Mouse (Mus musculus): Measurements from ENCODE around the gene Cd164.

Cd164 gene

GRCm38 (mm10) chr10:41500941-41501340 lies 18.3 kb upstream of the Cd164 start:
- DNase-seq (ENCODE audit: extremely low spot score) = no peak

DNA sequence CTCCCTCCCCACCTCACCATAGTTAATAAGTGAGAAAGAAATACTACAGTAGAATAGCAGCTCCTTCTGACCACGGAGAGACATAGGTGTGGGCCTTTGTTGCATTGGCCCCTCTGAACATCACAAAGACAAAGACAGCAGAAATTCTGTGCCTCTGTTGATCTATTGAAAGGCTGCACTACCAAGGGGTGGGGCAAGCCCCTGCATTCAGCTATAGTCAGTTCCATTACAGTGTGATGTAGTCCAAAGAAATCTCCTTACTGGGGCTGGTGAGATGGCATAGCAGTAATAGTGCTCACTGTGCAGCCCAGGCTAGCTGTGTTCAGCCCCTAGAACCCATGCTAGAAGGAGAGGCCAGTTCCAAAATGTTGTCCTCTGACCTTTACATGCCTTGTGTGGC lies 14.2 kb upstream of the Cd164 start:
- no peak for DNase-seq (ENCODE audit: extremely low spot score)

DNA sequence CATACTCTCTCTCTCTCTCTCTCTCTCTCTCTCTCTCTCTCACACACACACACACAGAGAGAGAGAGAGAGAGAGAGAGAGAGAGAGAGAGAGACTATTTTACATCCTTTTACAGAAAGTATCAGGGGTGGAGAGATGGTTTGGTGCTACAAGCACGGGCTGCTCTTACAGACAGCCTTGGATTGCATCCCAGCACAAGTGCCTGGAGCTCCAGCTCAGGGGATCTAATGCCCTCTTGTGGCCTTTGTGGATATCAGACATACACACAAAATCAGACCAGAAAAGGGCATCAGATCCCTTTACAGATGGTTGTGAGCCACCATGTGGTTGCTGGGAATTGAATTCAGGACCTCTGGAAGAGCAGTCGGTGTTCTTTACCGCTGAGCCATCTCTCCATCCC lies 13.8 kb upstream of the Cd164 start:
- peak; percentile 65 for DNase-seq (ENCODE audit: extremely low spot score)

DNA sequence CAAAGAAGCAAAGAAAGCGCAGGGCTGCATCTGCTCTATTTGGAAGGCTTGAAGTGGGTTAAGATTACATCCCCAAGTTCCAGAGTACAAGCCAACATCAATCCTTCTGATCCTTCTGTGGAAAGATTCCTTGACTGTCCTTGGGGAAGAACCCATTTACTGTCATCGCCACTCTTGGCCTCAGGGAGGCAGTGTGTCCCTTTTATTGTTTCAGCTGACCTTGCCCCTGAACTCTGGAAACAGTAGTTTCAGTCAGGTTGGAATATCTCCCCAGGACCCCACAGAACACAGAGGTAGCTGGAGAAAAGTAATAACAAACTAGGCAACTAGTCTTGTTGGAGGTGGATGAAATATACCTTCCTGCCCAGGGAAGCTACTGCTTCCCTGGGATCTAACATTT lies 10.1 kb upstream of the Cd164 start:
- DNase-seq (ENCODE audit: extremely low spot score) = no peak

DNA sequence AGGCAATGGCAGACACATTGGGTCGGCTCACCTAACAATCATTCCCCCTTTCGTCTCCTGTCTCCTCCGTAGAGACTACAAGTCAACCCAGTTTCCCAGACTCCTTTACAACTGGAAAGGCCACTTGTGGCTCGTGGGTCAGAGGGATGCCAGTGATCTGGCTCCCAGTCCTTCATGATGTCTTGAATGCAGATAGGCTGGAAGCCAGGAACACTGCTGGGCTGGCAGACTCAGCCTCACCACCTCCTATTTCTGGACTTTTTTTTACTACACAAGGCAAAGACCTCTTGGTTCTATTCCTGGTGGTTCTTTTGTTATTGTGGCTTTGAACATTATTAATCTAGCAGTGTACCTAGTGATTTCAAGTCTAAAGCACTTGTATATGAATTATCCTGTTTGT lies 4.9 kb upstream of the Cd164 start:
- no peak for DNase-seq (ENCODE audit: extremely low spot score)

DNA sequence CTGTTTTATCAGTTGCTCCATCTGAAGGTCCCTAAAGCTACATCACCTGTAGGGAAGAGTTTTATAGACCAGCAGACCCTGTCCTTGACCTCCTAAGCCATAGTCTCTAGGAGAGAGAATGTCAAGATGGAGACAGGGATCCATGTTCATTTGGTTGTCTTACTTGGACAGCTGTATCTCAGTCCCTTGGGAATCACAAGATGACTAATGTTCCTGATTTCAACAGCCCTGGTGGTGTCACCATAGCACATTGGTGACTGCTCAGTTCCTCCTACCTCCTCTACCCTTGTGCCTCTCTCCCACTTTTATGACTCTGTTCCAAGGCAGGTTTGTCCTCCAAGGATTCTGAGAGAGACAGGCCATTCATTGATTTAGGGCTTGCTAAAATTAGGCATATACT lies 4.3 kb upstream of the Cd164 start:
- DNase-seq (ENCODE audit: extremely low spot score) = no peak

DNA sequence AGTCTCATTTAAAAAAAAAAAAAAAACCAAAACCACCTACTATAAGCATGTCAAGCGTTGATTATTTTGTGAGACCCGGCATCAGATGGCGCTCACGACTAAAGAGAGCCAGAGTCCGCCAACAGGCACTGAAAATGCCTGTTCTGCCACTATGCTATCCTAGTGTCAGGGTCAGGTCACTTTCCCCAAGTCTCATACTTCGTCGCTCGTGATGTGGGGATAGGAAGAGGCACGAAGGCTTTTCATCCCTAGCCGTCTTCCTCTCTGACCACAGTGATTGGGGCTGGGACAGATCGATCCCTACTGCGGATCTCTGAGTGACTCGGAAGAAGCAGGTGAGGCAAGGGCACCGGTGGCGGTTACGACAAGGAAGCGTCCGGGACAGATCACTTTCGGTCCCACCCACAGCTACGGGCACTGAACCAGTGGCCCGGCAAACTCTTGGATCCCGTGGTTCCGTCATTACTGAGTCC lies 670 bp upstream of the Cd164 start:
- no peak for DNase-seq (ENCODE audit: extremely low spot score)

GRCm38 (mm10) chr10:41519640-41520409 lies 611 bp downstream of the Cd164 start:
- DNase-seq (ENCODE audit: extremely low spot score) = no peak

GRCm38 (mm10) chr10:41520410-41520673 lies 1.1 kb downstream of the Cd164 start:
- DNase-seq (ENCODE audit: extremely low spot score) = no peak

- DNase-seq (ENCODE audit: extremely low spot score) = no peak
These were observed 4.2 kb downstream of the Cd164 start for GRCm38 (mm10) chr10:41523386-41523785.

DNA sequence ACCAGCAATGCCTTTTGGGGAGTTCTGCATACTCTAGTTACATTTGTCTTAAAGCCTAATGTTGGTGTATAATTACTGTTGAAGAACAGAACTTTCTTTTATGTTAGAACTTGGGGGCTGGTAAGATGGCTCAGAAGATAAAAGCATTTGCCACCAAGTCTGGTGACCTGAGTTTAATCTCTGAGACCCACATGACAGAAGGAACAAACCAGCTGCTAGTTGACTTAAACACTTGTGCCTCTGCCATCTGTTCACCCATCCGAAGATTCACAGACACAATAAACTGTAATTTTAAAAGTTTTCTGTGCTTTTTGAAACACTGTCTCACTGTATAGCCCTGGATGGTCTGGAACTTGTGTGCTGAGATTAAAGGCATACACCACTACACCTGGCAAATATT lies 6.5 kb downstream of the Cd164 start:
- DNase-seq (ENCODE audit: extremely low spot score) = no peak

GRCm38 (mm10) chr10:41529972-41530371 lies 10.8 kb downstream of the Cd164 start:
- DNase-seq (ENCODE audit: extremely low spot score) = no peak

DNA sequence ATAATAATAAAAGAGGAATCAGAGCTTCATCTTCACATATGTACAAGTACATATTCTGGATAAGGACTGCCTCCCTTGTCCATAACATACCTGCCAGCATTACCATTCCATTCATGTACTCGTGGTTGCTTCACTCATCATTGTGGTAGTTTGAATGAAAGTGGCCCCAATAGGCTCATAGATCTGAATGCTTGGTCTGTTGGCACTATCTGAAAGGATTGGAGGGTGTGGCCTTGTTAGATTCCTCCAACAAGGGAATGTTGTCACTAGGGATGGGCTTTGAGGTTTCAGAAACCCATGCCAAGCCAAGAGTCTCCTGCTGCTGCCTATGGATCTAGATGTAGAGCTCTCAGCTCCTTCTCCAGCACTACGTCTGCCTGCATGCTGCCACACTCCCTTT lies 16.8 kb downstream of the Cd164 start:
- no peak for DNase-seq (ENCODE audit: extremely low spot score)

- no peak for DNase-seq (ENCODE audit: extremely low spot score)
These were observed 17.5 kb downstream of the Cd164 start for GRCm38 (mm10) chr10:41536714-41537113.

DNA sequence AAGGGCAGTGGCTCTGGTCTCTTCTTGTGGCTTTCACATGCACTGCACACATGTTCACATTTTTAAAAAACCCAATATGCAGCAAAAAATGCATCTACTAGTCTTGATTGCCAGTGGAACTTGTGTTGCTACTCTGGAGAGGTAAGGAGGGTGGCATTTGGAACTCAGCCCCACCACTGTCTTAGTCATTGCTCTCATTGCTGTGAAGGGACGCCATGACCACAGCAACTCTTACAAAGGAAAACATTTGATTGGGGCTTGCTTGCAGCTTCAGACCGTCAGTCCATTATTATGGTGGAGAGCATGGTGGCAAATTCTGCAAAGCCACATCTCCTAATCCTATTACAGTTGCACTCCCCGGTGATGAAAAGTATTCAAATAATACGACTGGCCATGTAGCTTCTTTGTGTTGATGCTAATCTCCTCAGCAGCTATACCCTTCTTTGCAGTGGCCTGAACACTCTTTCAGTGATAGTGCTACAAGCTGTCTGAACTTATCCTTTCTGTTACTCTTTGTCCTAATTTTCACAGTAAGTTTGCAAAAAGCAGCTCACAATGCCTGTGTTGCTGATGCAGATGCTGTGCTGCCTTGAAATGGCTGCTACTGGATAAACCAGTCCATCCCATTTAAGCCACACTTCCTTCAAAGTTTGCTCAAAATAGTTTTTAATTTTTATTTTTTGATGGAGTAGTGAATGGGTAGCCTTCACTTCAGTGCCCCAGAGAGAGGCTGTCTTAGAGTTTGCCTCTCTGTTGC lies 18.2 kb downstream of the Cd164 start:
- no peak for DNase-seq (ENCODE audit: extremely low spot score)

GRCm38 (mm10) chr10:41537983-41538330 lies 18.7 kb downstream of the Cd164 start:
- no peak for DNase-seq (ENCODE audit: extremely low spot score)

- DNase-seq (ENCODE audit: extremely low spot score) = no peak
These were observed 19.8 kb downstream of the Cd164 start for GRCm38 (mm10) chr10:41538986-41539385.

DNA sequence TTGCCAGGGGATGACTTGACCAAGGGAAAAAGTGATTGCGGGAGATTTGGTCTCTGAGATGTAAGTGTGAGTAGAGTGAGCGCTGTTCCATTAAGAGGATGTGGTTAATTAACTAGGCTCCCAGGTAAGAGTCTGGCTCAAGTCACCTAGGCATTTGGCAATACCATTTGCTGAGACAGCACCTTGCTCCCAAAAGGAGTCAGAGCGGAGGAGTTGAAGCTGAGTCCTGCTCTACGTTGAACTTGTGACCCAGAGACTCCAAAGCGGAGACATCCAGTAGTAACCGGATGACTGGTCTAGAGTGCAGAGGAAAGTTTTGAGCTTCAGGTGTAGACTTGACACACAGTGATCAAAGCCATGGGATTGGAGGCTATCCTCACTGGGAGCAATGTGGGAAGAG lies 22.8 kb downstream of the Cd164 start:
- no peak for DNase-seq (ENCODE audit: extremely low spot score)

GRCm38 (mm10) chr10:41543439-41543838 lies 24.2 kb downstream of the Cd164 start:
- no peak for DNase-seq (ENCODE audit: extremely low spot score)

GRCm38 (mm10) chr10:41543844-41544243 lies 24.6 kb downstream of the Cd164 start:
- no peak for DNase-seq (ENCODE audit: extremely low spot score)

DNA sequence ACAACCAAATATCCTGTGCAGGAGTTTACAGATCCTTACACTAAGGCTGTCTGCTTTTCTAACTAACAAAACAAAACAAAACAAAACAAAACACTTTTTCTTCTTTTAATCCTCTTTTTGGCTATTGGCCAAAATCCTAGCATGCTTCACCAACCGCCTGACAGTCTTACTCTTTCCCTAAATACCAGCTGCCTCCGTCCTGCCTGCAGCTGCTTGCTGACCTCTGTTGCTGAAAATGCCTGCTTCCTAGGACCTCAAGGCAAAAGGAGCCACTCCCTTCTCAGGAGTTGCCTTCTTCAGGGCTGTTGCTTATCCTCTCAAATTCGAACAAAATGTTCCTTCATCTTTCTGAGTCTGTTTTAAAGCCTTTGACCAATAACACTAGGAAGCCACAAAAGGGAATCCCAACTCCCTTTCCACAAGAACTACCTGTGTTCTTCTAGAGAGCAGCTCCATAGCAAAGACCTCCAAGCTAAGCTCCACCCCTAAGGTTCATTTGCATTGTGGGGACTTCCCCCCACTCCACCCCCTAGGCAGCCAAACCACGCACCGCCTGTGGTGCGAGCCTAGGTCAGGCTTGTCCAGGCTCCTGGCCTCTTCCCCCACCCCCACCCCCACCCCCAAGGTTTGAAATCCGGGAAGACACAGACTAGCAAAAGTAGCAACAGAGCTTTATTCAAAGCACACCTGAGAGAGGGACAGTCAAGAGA lies 25.4 kb downstream of the Cd164 start:
- DNase-seq (ENCODE audit: extremely low spot score) = no peak

DNA sequence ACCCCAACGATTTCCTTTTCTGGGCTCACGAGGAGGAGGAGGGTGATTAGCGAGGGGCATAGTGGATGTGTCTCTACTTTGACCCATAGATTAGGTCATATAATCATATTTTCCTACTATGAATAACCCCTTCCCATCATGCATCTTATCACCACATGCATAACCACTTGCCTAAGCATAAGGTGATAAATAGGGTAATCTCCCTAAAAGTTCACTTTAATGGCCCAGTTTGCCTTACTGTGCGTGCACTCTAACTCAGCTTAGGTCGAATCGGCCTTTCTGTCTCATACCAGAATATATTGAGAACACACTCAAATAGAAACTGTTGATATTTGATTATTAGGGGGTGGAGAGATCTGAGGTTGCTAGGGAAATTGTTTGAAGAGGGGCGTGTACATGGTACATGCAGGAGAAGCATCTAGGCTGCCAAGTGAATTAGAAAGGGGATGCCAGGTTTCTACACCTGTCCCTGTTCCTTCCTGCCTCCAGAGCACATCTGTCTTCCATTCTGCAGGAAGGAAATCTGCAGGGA lies 26.1 kb downstream of the Cd164 start:
- DNase-seq (ENCODE audit: extremely low spot score) = no peak
